8 mouse cellular contexts compared by ENCODE assay signal in the genomic region with DNA sequence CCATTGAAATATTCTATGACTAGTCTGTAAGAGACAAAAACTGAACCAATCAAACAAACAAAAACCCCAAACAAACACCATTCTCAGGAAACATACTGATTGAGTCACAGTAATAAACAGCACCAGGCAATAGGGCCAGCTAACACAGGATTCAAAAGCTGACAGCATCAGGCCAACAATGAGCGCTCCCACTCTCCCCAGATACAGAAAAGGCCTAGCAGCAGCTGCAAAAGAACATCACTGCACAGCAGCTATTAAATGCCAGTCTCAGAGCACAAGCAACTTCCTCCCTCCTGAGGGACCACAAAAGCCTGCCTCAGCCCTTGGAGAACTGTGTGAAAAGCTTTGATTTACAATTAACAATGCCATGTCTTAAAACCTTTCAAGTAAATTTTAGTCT.
DNase-seq lines count a peak whose midpoint lies in the region; ATAC-seq and TF ChIP-seq lines count a peak whose summit lies in the region.

No protein-coding gene starts in this region.

- peak; percentile 83 for DNase-seq in kidney, postnatal 0 days (ENCODE audit: low spot score)
- no peak for DNase-seq in kidney, adult 9 months
- DNase-seq in embryonic facial prominence, embryonic 10.5 days (ENCODE audit: low spot score) = peak; percentile 64
- peak; percentile 15 to 30 for DNase-seq in heart, postnatal 36 days
- no peak for DNase-seq in adipocyte (ENCODE audit: low spot score)
- DNase-seq in liver, postnatal 0 days = no peak

- TF ChIP-seq CTCF in kidney, postnatal 0 days (IDR thresholded peaks at IDR 0.05; ENCODE audit: low read depth) = no peak
- TF ChIP-seq CTCF in liver, postnatal 0 days (IDR thresholded peaks at IDR 0.05; ENCODE audit: low read depth) = no peak

- no peaks in the 10 kb centered on the region for H3K27me3 ChIP-seq in kidney, postnatal 0 days (ENCODE audit: insufficient read depth, low read length)
- no peaks in the 10 kb centered on the region for H3K27me3 ChIP-seq in embryonic facial prominence, embryonic 10.5 days (replicated peaks; ENCODE audit: low read depth, poor library complexity, severe bottlenecking)
- no peaks in the 10 kb centered on the region for H3K27me3 ChIP-seq in liver, embryonic 12.5 days (replicated peaks)
- H3K27me3 ChIP-seq in liver, postnatal 0 days (ENCODE audit: insufficient read depth, low read length) = no peaks in the 10 kb centered on the region

- no peak overlapping the region for H3K4me2 ChIP-seq in kidney, postnatal 0 days (ENCODE audit: low read length)
- no peak overlapping the region for H3K4me2 ChIP-seq in liver, embryonic 12.5 days
- no peak overlapping the region for H3K4me2 ChIP-seq in liver, postnatal 0 days (ENCODE audit: low read depth, low read length)

- ATAC-seq in kidney, postnatal 0 days (replicated peaks; ENCODE audit: low FRiP score, low read depth) = no peak
- no peak for ATAC-seq in liver, embryonic 12.5 days
- no peak for ATAC-seq in liver, postnatal 0 days

- H3K9ac ChIP-seq in kidney, postnatal 0 days (ENCODE audit: low read depth, low read length) = no peak overlapping the region
- H3K9ac ChIP-seq in liver, embryonic 12.5 days = no peak overlapping the region
- no peak overlapping the region for H3K9ac ChIP-seq in liver, postnatal 0 days (replicated peaks)

- peak overlapping the region; percentile 21; the same call in 1 of the 2 replicates for H3K27ac ChIP-seq in kidney, postnatal 0 days
- peak overlapping the region; percentile 85 for H3K27ac ChIP-seq in embryonic facial prominence, embryonic 10.5 days (replicated peaks)
- H3K27ac ChIP-seq in macrophage = peak overlapping the region; percentile 93
- no peak overlapping the region for H3K27ac ChIP-seq in liver, embryonic 12.5 days
- no peak overlapping the region for H3K27ac ChIP-seq in liver, postnatal 0 days (ENCODE audit: low read depth)

- WGBS in kidney, postnatal 0 days = 44% methylated on average over 1 of the region's 1 CpGs
- 10% methylated on average over 1 of the region's 1 CpGs for WGBS in embryonic facial prominence, embryonic 10.5 days
- WGBS in macrophage (ENCODE audit: missing documents) = 78% methylated on average over 1 of the region's 1 CpGs
- 90% methylated on average over 1 of the region's 1 CpGs for WGBS in liver, embryonic 12.5 days (ENCODE audit: insufficient replicate concordance)
- WGBS in liver, postnatal 0 days (ENCODE audit: insufficient replicate concordance) = 73% methylated on average over 1 of the region's 1 CpGs

- TF ChIP-seq EP300 in liver, postnatal 0 days (IDR thresholded peaks at IDR 0.05; ENCODE audit: low read depth) = no peak

- no peaks in the 10 kb centered on the region for H3K4me1 ChIP-seq in kidney, postnatal 0 days (replicated peaks; ENCODE audit: insufficient read depth, low read length)
- peaks cover 63% of the 10 kb centered on the region for H3K4me1 ChIP-seq in embryonic facial prominence, embryonic 10.5 days
- 0 out of 2 replicates have a peak, but pooled peaks cover 3% of the 10 kb centered on the region for H3K4me1 ChIP-seq in liver, embryonic 12.5 days
- peaks cover 4% of the 10 kb centered on the region; the same call in 1 of the 2 replicates for H3K4me1 ChIP-seq in liver, postnatal 0 days (ENCODE audit: insufficient read depth)

- H3K4me3 ChIP-seq in kidney, postnatal 0 days (replicated peaks; ENCODE audit: low read depth, low read length) = no peak overlapping the region
- H3K4me3 ChIP-seq in embryonic facial prominence, embryonic 10.5 days = 0 out of 2 replicates have a peak overlapping the region, but pooled peaks have one; percentile 18
- H3K4me3 ChIP-seq in macrophage (ENCODE audit: inconsistent target) = no peak overlapping the region
- no peak overlapping the region for H3K4me3 ChIP-seq in liver, embryonic 12.5 days
- H3K4me3 ChIP-seq in liver, postnatal 0 days (ENCODE audit: low read depth, low read length) = no peak overlapping the region

- H3K36me3 ChIP-seq in kidney, postnatal 0 days (ENCODE audit: insufficient read depth, low read length) = no peaks in the 10 kb centered on the region
- peaks cover 1% of the 10 kb centered on the region; the same call in 1 of the 2 replicates for H3K36me3 ChIP-seq in embryonic facial prominence, embryonic 10.5 days (replicated peaks)
- H3K36me3 ChIP-seq in macrophage (ENCODE audit: inconsistent target) = no peaks in the 10 kb centered on the region
- H3K36me3 ChIP-seq in liver, embryonic 12.5 days = no peaks in the 10 kb centered on the region
- no peaks in the 10 kb centered on the region for H3K36me3 ChIP-seq in liver, postnatal 0 days (replicated peaks; ENCODE audit: insufficient read depth, low read length)

- H3K79me2 ChIP-seq in macrophage (ENCODE audit: inconsistent target) = peaks cover 34% of the 10 kb centered on the region

- no peaks in the 10 kb centered on the region for H3K9me3 ChIP-seq in kidney, postnatal 0 days (replicated peaks; ENCODE audit: low read length)
- no peaks in the 10 kb centered on the region for H3K9me3 ChIP-seq in embryonic facial prominence, embryonic 10.5 days
- no peaks in the 10 kb centered on the region for H3K9me3 ChIP-seq in liver, embryonic 12.5 days (replicated peaks)
- H3K9me3 ChIP-seq in liver, postnatal 0 days (ENCODE audit: low read length) = no peaks in the 10 kb centered on the region

- intact Hi-C loops in heart, postnatal 36 days (cut with DNase I) = no loop called here

Comparison
In these comparisons a context has a peak if more than half of its experiments do, and no peak if none do; other contexts are left out.
1. DNase-seq: peak in kidney, postnatal 0 days (single experiment), embryonic facial prominence, embryonic 10.5 days (single experiment) and heart, postnatal 36 days (2 of 2); none in kidney, adult 9 months (single experiment), adipocyte (single experiment) and liver, postnatal 0 days (single experiment).
2. H3K27ac ChIP-seq: peak in kidney, postnatal 0 days (single experiment), embryonic facial prominence, embryonic 10.5 days (single experiment) and macrophage (single experiment); none in liver, embryonic 12.5 days (single experiment) and liver, postnatal 0 days (single experiment).